Mouse (Mus musculus) heart, embryonic 12.5 days (tissue): ENCODE data around the gene Parp4. TPM values are rescaled to one million over a fixed set of nuclear protein-coding genes. Genes with fewer than 3 reads are reported as not detected.

ENCODE experiments used
- ATAC-seq: fragments of 200-750 bp; cut with Nextera tagmentation; 2 replicates; pipeline ENCODE4 v1.8.0; 2017; ENCODE audit warnings: moderate TSS enrichment, moderate library complexity; ENCODE audit not compliant: insufficient number of reproducible peaks, low FRiP score
- H3K27ac ChIP-seq: fragments of 300-500 bp; sonication (generic); 2 replicates; pipeline ENCODE4 v1.5.1; 2016; ENCODE audit warnings: mild to moderate bottlenecking, moderate library complexity; ENCODE audit not compliant: poor library complexity, severe bottlenecking
- H3K27me3 ChIP-seq: fragments of 300-500 bp; sonication (generic); replicated peaks from 2 replicates; pipeline ENCODE4 v1.6.1; 2016; ENCODE audit warnings: mild to moderate bottlenecking, moderate library complexity
- H3K36me3 ChIP-seq: fragments of 300-500 bp; sonication (generic); 2 replicates; pipeline ENCODE4 v1.6.1; 2016; ENCODE audit warnings: mild to moderate bottlenecking, moderate library complexity
- H3K4me1 ChIP-seq: fragments of 300-500 bp; sonication (generic); replicated peaks from 2 replicates; pipeline ENCODE4 v1.6.1; 2016; ENCODE audit warnings: mild to moderate bottlenecking
- H3K4me2 ChIP-seq: fragments of 300-500 bp; sonication (generic); 2 replicates; pipeline ENCODE4 v1.6.1; 2016; ENCODE audit warnings: mild to moderate bottlenecking, moderate library complexity
- H3K4me3 ChIP-seq: fragments of 300-500 bp; sonication (generic); 2 replicates; pipeline ENCODE4 v1.5.1; 2016; ENCODE audit warnings: mild to moderate bottlenecking
- H3K9ac ChIP-seq: fragments of 300-500 bp; sonication (generic); 2 replicates; pipeline ENCODE4 v1.6.1; 2016; ENCODE audit warnings: mild to moderate bottlenecking, moderate library complexity
- H3K9me3 ChIP-seq: fragments of 300-500 bp; sonication (generic); replicated peaks from 2 replicates; pipeline ENCODE4 v1.6.1; 2016; ENCODE audit warnings: mild to moderate bottlenecking, moderate library complexity
- WGBS: fragments of 180-500 bp; shearing (Covaris S2); methylation state at CpG from one replicate; pipeline ENCODE4 v1.1.7; 2016; 5-methylcytosine and 5-hydroxymethylcytosine counted together
- polyA plus RNA-seq: library from polyadenylated mRNA; unstranded; fragments of >200 nt; fragmentation: Nextera tagmentation; extraction: Ambion mirVana; gene quantifications from 2 replicates; pipeline ENCODE4 v1.2.1, GENCODE M21; 2016

The Parp4 gene
- polyA plus RNA-seq, 1 experiment from 2014 or later, result 9.9 TPM

GRCm38 (mm10) chr14:56669046-56669620, 93.7 kb downstream of the Parp4 start:
- H3K36me3 ChIP-seq, result peaks cover 12% of the 10 kb centered on the region
- H3K27ac ChIP-seq, result peak overlapping the region; percentile 96
- H3K4me2 ChIP-seq, result peak overlapping the region; percentile 94
- peaks cover 22% of the 10 kb centered on the region for H3K4me1 ChIP-seq
- 2% methylated on average over 13 of the region's 13 CpGs for WGBS
- no peaks in the 10 kb centered on the region for H3K9me3 ChIP-seq
- ATAC-seq, result no peak
- no peaks in the 10 kb centered on the region for H3K27me3 ChIP-seq
- peak overlapping the region; percentile 96 for H3K4me3 ChIP-seq
- peak overlapping the region; percentile 89 for H3K9ac ChIP-seq

- Histone ChIP-seq H3K9ac (no peak overlapping the region), H3K9me3 (no peaks in the 10 kb centered on the region), H3K4me1 (no peaks in the 10 kb centered on the region), H3K4me2 (no peak overlapping the region), H3K27me3 (no peaks in the 10 kb centered on the region), H3K4me3 (no peak overlapping the region), H3K27ac (no peak overlapping the region), H3K36me3 (peaks cover 69% of the 10 kb centered on the region)
- no peak for ATAC-seq
- WGBS, result 52% methylated on average over 1 of the region's 1 CpGs
Measured at GRCm38 (mm10) chr14:56685426-56685825, 110.0 kb downstream of the Parp4 start.

- H3K4me2 ChIP-seq, result no peak overlapping the region
- H3K9ac ChIP-seq, result no peak overlapping the region
- H3K9me3 ChIP-seq, result no peaks in the 10 kb centered on the region
- H3K36me3 ChIP-seq, result peaks cover 83% of the 10 kb centered on the region
- WGBS, result 90% methylated on average over 1 of the region's 1 CpGs
- H3K4me1 ChIP-seq, result no peaks in the 10 kb centered on the region
- no peaks in the 10 kb centered on the region for H3K27me3 ChIP-seq
- no peak overlapping the region for H3K4me3 ChIP-seq
- ATAC-seq, result no peak
- no peak overlapping the region for H3K27ac ChIP-seq
Measured at GRCm38 (mm10) chr14:56689116-56689515, 113.7 kb downstream of the Parp4 start.

- H3K9ac ChIP-seq, result no peak overlapping the region
- H3K4me1 ChIP-seq, result no peaks in the 10 kb centered on the region
- H3K27ac ChIP-seq, result no peak overlapping the region
- no peak for ATAC-seq
- no peaks in the 10 kb centered on the region for H3K9me3 ChIP-seq
- H3K36me3 ChIP-seq, result peaks cover 83% of the 10 kb centered on the region
- WGBS, result 82% methylated on average over 1 of the region's 1 CpGs
- no peaks in the 10 kb centered on the region for H3K27me3 ChIP-seq
- H3K4me3 ChIP-seq, result no peak overlapping the region
- H3K4me2 ChIP-seq, result no peak overlapping the region
Measured at GRCm38 (mm10) chr14:56689766-56690165, 114.3 kb downstream of the Parp4 start.

- 78% methylated on average over 3 of the region's 3 CpGs for WGBS
- no peak overlapping the region for H3K4me3 ChIP-seq
Measured at GRCm38 (mm10) chr14:56695495-56695894, 120.1 kb downstream of the Parp4 start.

GRCm38 (mm10) chr14:56697836-56698235, 122.4 kb downstream of the Parp4 start:
- H3K36me3 ChIP-seq, result peaks cover 69% of the 10 kb centered on the region
- no peak for ATAC-seq
- H3K9ac ChIP-seq, result no peak overlapping the region
- no peaks in the 10 kb centered on the region for H3K4me1 ChIP-seq
- H3K9me3 ChIP-seq, result no peaks in the 10 kb centered on the region
- no peak overlapping the region for H3K27ac ChIP-seq
- H3K4me2 ChIP-seq, result no peak overlapping the region
- H3K4me3 ChIP-seq, result no peak overlapping the region
- 93% methylated on average over 5 of the region's 5 CpGs for WGBS
- no peaks in the 10 kb centered on the region for H3K27me3 ChIP-seq

More at GRCm38 (mm10) chr14:56695495-56695894, 120.1 kb downstream of the Parp4 start:
- H3K9me3 ChIP-seq, result no peaks in the 10 kb centered on the region
- H3K9ac ChIP-seq, result no peak overlapping the region
- H3K27ac ChIP-seq, result no peak overlapping the region
- no peaks in the 10 kb centered on the region for H3K4me1 ChIP-seq
- no peak for ATAC-seq
- H3K36me3 ChIP-seq, result peaks cover 87% of the 10 kb centered on the region
- no peaks in the 10 kb centered on the region for H3K27me3 ChIP-seq
- no peak overlapping the region for H3K4me2 ChIP-seq

- Histone ChIP-seq H3K27ac (no peak overlapping the region), H3K4me2 (no peak overlapping the region), H3K27me3 (no peaks in the 10 kb centered on the region), H3K9ac (no peak overlapping the region), H3K36me3 (peaks cover 27% of the 10 kb centered on the region), H3K4me1 (peaks cover 19% of the 10 kb centered on the region), H3K4me3 (no peak overlapping the region), H3K9me3 (no peaks in the 10 kb centered on the region)
- WGBS, result 88% methylated on average over 4 of the region's 4 CpGs
- no peak for ATAC-seq
Measured at GRCm38 (mm10) chr14:56702644-56703043, 127.2 kb downstream of the Parp4 start.

GRCm38 (mm10) chr14:56705687-56706086, 130.3 kb downstream of the Parp4 start:
- Histone ChIP-seq H3K4me2 (no peak overlapping the region), H3K27ac (no peak overlapping the region), H3K4me3 (no peak overlapping the region), H3K9me3 (no peaks in the 10 kb centered on the region), H3K36me3 (peaks cover 4% of the 10 kb centered on the region), H3K27me3 (no peaks in the 10 kb centered on the region), H3K4me1 (peaks cover 19% of the 10 kb centered on the region), H3K9ac (no peak overlapping the region)
- ATAC-seq, result no peak
- whole genome bisulfite sequencing, result 66% methylated on average over 4 of the region's 4 CpGs

Other genes starting within 250 kb of the Parp4 start
- not detected in 2 replicates for gene Atp12a, start 210.6 kb upstream of the Parp4 start, polyA plus RNA-seq
- gene Rnf17, start 173.0 kb upstream of the Parp4 start, polyA plus RNA-seq, result 3.9 and 5.5 TPM in 2 replicates
- 10.7 and 12.8 TPM in 2 replicates for gene Cenpj, start 194 bp upstream of the Parp4 start, polyA plus RNA-seq
- gene Mphosph8, start 92.6 kb downstream of the Parp4 start, polyA plus RNA-seq, result 27.5 and 29.5 TPM in 2 replicates
- 29.5 and 37.9 TPM in 2 replicates for gene Pspc1, start 202.7 kb downstream of the Parp4 start, polyA plus RNA-seq
- gene Zmym5, start 236.1 kb downstream of the Parp4 start, polyA plus RNA-seq, result 19.1 and 21.7 TPM in 2 replicates